Mouse (Mus musculus) right cerebral cortex, postnatal 36 days (tissue): ENCODE results near the gene Fdxr.

Experiments used
- DNase-seq, 2 experiments: peaks; one replicate each; pipeline ENCODE4 v3.0.0; 2022; ENCODE audit warnings: low spot score in 2 of 2, mixed read lengths in 1 of 2

Gene Fdxr

GRCm38 (mm10) chr11:115289885-115290284 is 13.0 kb upstream of the Fdxr start:
- DNase-seq = no peak

GRCm38 (mm10) chr11:115288305-115288704 is 11.5 kb upstream of the Fdxr start:
- DNase-seq = no peak

GRCm38 (mm10) chr11:115287386-115287785 is 10.5 kb upstream of the Fdxr start:
- no peak for DNase-seq

GRCm38 (mm10) chr11:115286201-115286993 is 9.5 kb upstream of the Fdxr start:
- no peak for DNase-seq

GRCm38 (mm10) chr11:115285282-115285681 is 8.4 kb upstream of the Fdxr start:
- DNase-seq = no peak

GRCm38 (mm10) chr11:115283891-115284620 is 7.2 kb upstream of the Fdxr start:
- DNase-seq = no peak

GRCm38 (mm10) chr11:115283486-115283765 is 6.6 kb upstream of the Fdxr start:
- DNase-seq = no peak

- no peak for DNase-seq
These were observed 6.1 kb upstream of the Fdxr start for GRCm38 (mm10) chr11:115282723-115283485.

- DNase-seq = no peak
These were observed 5.4 kb upstream of the Fdxr start for GRCm38 (mm10) chr11:115282295-115282694.

- DNase-seq = no peak
These were observed 2.9 kb upstream of the Fdxr start for GRCm38 (mm10) chr11:115279726-115280125.

- no peak for DNase-seq
These were observed 1.3 kb upstream of the Fdxr start for GRCm38 (mm10) chr11:115278176-115278575.

GRCm38 (mm10) chr11:115277604-115277975 is 740 bp upstream of the Fdxr start:
- DNase-seq = no peak

GRCm38 (mm10) chr11:115275954-115276353 is 896 bp downstream of the Fdxr start:
- no peak for DNase-seq

GRCm38 (mm10) chr11:115275509-115275908 is 1.3 kb downstream of the Fdxr start:
- DNase-seq = no peak

- DNase-seq = no peak
These were observed 2.1 kb downstream of the Fdxr start for GRCm38 (mm10) chr11:115274771-115275170.

GRCm38 (mm10) chr11:115274178-115274577 is 2.7 kb downstream of the Fdxr start:
- no peak for DNase-seq

- no peak for DNase-seq
These were observed 3.1 kb downstream of the Fdxr start for GRCm38 (mm10) chr11:115273735-115274134.

- no peak for DNase-seq
These were observed 3.9 kb downstream of the Fdxr start for GRCm38 (mm10) chr11:115272894-115273498.

- DNase-seq = no peak
These were observed 5.4 kb downstream of the Fdxr start for GRCm38 (mm10) chr11:115271481-115271880.

GRCm38 (mm10) chr11:115271052-115271451 is 5.8 kb downstream of the Fdxr start:
- DNase-seq = no peak

- DNase-seq = peak; percentile 62 to 70
These were observed 6.5 kb downstream of the Fdxr start for GRCm38 (mm10) chr11:115270148-115270861.
